Mouse (Mus musculus): ENCODE results near the gene Fbxl13. TPM values are rescaled to one million over a fixed set of nuclear protein-coding genes. Genes with fewer than 3 reads are reported as not detected.
A peak's percentile ranks its signal among the peaks of the same experiment; 100 is the strongest.

The Fbxl13 gene
- polyA plus RNA-seq, 2 experiments, result 0.05 to 0.08 TPM

DNA sequence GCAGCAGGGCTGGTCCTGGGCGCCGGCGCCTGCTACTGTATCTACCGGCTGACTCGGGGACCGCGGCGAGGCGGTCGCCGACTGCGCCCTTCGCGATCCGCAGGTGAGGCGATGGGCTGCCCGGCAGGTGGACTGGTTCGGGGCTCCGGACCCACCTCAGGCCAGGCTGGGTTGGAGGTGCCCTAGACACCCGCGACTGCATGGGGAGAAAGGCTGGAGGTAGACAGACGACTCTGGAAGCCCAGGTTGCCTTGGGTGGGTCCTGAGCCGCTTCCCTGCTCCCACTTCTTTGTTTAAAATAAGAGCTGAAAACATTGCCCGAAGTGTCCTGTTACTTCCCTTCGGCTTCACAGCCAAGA lies 678 bp upstream of the Fbxl13 start:
- Histone ChIP-seq H3K36me3 (replicated peaks; ENCODE audit: control insufficient read depth, insufficient read depth, low read depth) (no peaks in the 10 kb centered on the region; the same call in none of the 2 replicates), H3K27me3 (ENCODE audit: control insufficient read depth, insufficient read depth, low read length) (no peaks in the 10 kb centered on the region; the same call in 1 of the 2 replicates), H3K27ac (peak overlapping the region; percentile 52), H3K4me3 (ENCODE audit: insufficient read depth in 1 of 2, low read depth in 2 of 2, low read length in 2 of 2) (peak overlapping the region; percentile 78 to 82), H3K4me1 (replicated peaks; ENCODE audit: control insufficient read depth in 2 of 2, insufficient read depth in 2 of 2, low read length in 1 of 2) (peaks cover 11 to 13% of the 10 kb centered on the region in 2 experiments), H3K9ac (replicated peaks) (peak overlapping the region; percentile 81), H3K4me2 (ENCODE audit: low read depth) (peak overlapping the region; percentile 83), H3K9me3 (ENCODE audit: control insufficient read depth, low read length) (no peaks in the 10 kb centered on the region)
- 1% methylated on average over 25 of the region's 25 CpGs for WGBS (ENCODE audit: insufficient replicate concordance)
- ATAC-seq (ENCODE audit: insufficient read depth), result no peak
- DNase-seq (ENCODE audit: low read depth in 3 of 3, low spot score in 3 of 3), result no peak
- TF ChIP-seq EP300 (IDR thresholded peaks at IDR 0.05; ENCODE audit: low read depth) (no peak), CTCF (IDR thresholded peaks at IDR 0.05; ENCODE audit: low read depth) (no peak)

DNA sequence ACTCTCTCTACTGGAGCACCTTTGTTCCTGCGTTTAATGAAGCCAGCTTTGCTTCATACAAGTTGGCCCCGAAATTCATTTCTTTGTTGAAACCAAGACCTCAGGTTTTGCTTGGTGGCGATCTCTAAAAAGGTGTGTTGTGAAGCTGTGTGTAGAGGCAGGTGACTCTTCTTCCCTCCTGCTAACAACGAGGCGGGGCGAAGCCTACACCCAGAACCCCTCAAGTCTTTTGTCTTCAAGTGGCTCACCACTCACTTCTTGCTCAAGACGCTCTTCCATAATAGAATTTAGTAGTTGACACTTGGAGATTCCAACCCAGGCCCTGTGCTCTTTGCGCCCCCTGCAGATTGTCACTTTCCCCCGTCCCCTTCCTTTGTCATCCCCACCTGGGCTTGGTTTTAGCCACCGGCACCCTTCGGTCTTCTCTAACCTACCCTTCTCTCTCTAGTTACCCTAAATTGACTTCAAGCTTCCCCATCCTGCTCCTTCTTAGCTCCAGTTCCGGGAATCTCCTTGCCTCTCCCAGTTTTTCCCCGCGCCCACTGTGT lies 469 bp downstream of the Fbxl13 start:
- no peak for ATAC-seq (ENCODE audit: insufficient read depth)
- Histone ChIP-seq H3K36me3 (replicated peaks; ENCODE audit: control insufficient read depth, insufficient read depth, low read depth) (no peaks in the 10 kb centered on the region; the same call in none of the 2 replicates), H3K27me3 (ENCODE audit: control insufficient read depth, insufficient read depth, low read length) (no peaks in the 10 kb centered on the region; the same call in 1 of the 2 replicates), H3K27ac (no peak overlapping the region), H3K9ac (replicated peaks) (no peak overlapping the region), H3K4me2 (ENCODE audit: low read depth) (peak overlapping the region; percentile 83), H3K9me3 (ENCODE audit: control insufficient read depth, low read length) (no peaks in the 10 kb centered on the region), H3K4me1 (replicated peaks; ENCODE audit: control insufficient read depth in 2 of 2, insufficient read depth in 2 of 2, low read length in 1 of 2) (peaks cover 11 to 13% of the 10 kb centered on the region in 2 experiments), H3K4me3 (ENCODE audit: insufficient read depth in 1 of 2, low read depth in 2 of 2, low read length in 2 of 2) (peak overlapping the region; percentile 15 to 35)
- no peak for DNase-seq (ENCODE audit: low read depth in 3 of 3, low spot score in 3 of 3)
- 15% methylated on average over 14 of the region's 14 CpGs for WGBS (ENCODE audit: insufficient replicate concordance)
- TF ChIP-seq CTCF (IDR thresholded peaks at IDR 0.05; ENCODE audit: low read depth) (no peak; the same call in 1 of the 2 replicates), EP300 (IDR thresholded peaks at IDR 0.05; ENCODE audit: low read depth) (no peak)

DNA sequence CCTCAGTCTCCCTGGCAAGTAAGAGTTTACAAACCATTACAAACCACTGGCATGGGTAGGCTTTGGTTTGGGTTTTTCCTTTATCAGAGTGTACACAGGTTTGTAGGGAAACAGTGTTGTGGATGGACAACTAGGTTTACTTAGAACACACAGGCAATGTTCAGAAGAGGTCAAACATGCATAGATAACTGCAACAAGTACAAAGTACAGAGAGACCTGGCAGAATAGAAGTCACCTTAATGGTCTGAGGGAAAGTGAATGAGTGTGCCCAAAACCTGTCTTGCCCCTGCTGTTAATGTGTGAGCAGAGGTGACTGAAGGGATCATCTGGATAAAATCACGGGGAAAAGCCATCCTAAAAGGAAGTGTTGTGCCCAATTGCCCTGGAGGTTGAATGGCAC lies 1.8 kb downstream of the Fbxl13 start:
- DNase-seq (ENCODE audit: low read depth in 3 of 3, low spot score in 3 of 3), result no peak
- H3K4me2 ChIP-seq (ENCODE audit: low read depth), result no peak overlapping the region
- H3K9me3 ChIP-seq (ENCODE audit: control insufficient read depth, low read length), result no peaks in the 10 kb centered on the region
- H3K27me3 ChIP-seq (ENCODE audit: control insufficient read depth, insufficient read depth, low read length), result no peaks in the 10 kb centered on the region; the same call in 1 of the 2 replicates
- peaks cover 11 to 13% of the 10 kb centered on the region in 2 experiments for H3K4me1 ChIP-seq (replicated peaks; ENCODE audit: control insufficient read depth in 2 of 2, insufficient read depth in 2 of 2, low read length in 1 of 2)
- no peak overlapping the region for H3K27ac ChIP-seq
- H3K4me3 ChIP-seq (ENCODE audit: insufficient read depth in 1 of 2, low read depth in 2 of 2, low read length in 2 of 2), result no peak overlapping the region
- no peaks in the 10 kb centered on the region for H3K36me3 ChIP-seq (replicated peaks; ENCODE audit: control insufficient read depth, insufficient read depth, low read depth)
- no peak overlapping the region for H3K9ac ChIP-seq (replicated peaks)
- 4% methylated on average over 1 of the region's 1 CpGs for WGBS (ENCODE audit: insufficient replicate concordance)
- TF ChIP-seq EP300 (IDR thresholded peaks at IDR 0.05; ENCODE audit: low read depth) (no peak), CTCF (IDR thresholded peaks at IDR 0.05; ENCODE audit: low read depth) (no peak)
- no peak for ATAC-seq (ENCODE audit: insufficient read depth)

DNA sequence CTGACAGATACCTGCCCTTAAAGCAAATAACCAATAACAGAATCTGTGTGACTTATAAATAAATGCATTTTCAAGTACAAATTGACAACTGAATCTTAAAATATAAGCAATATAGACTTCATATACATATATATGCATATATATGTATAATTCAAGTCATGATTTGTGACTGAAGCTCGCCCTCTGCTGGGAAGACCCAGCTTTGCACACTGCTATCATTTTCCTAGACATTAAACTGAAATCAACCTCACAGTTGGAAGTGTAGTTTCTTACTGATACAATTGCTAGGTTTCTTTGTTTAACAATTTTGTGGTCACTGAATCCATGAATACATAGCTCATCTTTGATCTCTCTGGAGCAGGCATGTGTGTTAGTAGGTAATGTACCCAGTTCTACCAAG lies 4.5 kb downstream of the Fbxl13 start:
- 0% methylated on average over 1 of the region's 1 CpGs for WGBS (ENCODE audit: insufficient replicate concordance)
- Histone ChIP-seq H3K27ac (no peak overlapping the region), H3K9me3 (ENCODE audit: control insufficient read depth, low read length) (no peaks in the 10 kb centered on the region), H3K9ac (replicated peaks) (no peak overlapping the region), H3K4me1 (replicated peaks; ENCODE audit: control insufficient read depth in 2 of 2, insufficient read depth in 2 of 2, low read length in 1 of 2) (peaks cover 4 to 7% of the 10 kb centered on the region in 2 experiments; a peak in 3 of 4 replicates), H3K4me2 (ENCODE audit: low read depth) (no peak overlapping the region), H3K4me3 (ENCODE audit: insufficient read depth in 1 of 2, low read depth in 2 of 2, low read length in 2 of 2) (no peak overlapping the region), H3K36me3 (replicated peaks; ENCODE audit: control insufficient read depth, insufficient read depth, low read depth) (no peaks in the 10 kb centered on the region), H3K27me3 (ENCODE audit: control insufficient read depth, insufficient read depth, low read length) (no peaks in the 10 kb centered on the region; the same call in 1 of the 2 replicates)
- peak; percentile 59 for TF ChIP-seq CTCF (IDR thresholded peaks at IDR 0.05; ENCODE audit: low read depth)
- no peak for TF ChIP-seq EP300 (IDR thresholded peaks at IDR 0.05; ENCODE audit: low read depth)
- DNase-seq (ENCODE audit: low read depth in 3 of 3, low spot score in 3 of 3), result no peak
- ATAC-seq (ENCODE audit: insufficient read depth), result no peak

DNA sequence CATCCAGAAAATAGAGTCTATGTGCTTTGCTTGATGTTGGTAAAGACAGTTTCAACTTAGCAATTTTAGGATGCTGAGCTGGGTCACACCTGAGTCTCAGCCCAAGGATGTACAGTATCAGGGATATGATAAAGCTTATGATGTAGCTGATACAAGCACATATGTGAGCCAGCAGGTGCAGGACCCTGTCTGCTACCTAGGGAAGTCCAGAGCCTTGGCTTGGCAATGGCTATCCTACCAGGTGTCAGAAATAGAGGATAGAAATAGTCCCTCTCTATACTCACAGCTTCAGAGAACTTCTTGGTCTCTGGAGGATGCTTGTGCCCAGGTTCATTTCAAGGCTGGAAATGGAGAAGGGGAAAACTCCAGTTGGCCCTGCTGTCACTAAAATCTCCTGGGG lies 19.5 kb downstream of the Fbxl13 start:
- H3K36me3 ChIP-seq (replicated peaks; ENCODE audit: control insufficient read depth, insufficient read depth, low read depth), result no peaks in the 10 kb centered on the region
- H3K27me3 ChIP-seq (ENCODE audit: control insufficient read depth, insufficient read depth, low read length), result no peaks in the 10 kb centered on the region
- no peak for DNase-seq (ENCODE audit: low read depth in 3 of 3, low spot score in 3 of 3)
- no peak overlapping the region for H3K9ac ChIP-seq (replicated peaks)
- H3K4me2 ChIP-seq (ENCODE audit: low read depth), result no peak overlapping the region
- H3K9me3 ChIP-seq (ENCODE audit: control insufficient read depth, low read length), result no peaks in the 10 kb centered on the region
- H3K4me3 ChIP-seq (ENCODE audit: insufficient read depth in 1 of 2, low read depth in 2 of 2, low read length in 2 of 2), result no peak overlapping the region
- no peaks in the 10 kb centered on the region for H3K4me1 ChIP-seq (replicated peaks; ENCODE audit: control insufficient read depth in 2 of 2, insufficient read depth in 2 of 2, low read length in 1 of 2)
- no peak overlapping the region for H3K27ac ChIP-seq
- no peak for TF ChIP-seq EP300 (IDR thresholded peaks at IDR 0.05; ENCODE audit: low read depth)
- TF ChIP-seq CTCF (IDR thresholded peaks at IDR 0.05; ENCODE audit: low read depth), result no peak
- no peak for ATAC-seq (ENCODE audit: insufficient read depth)

Measured in liver, embryonic 14.5 days (tissue).